In the genomic region with DNA sequence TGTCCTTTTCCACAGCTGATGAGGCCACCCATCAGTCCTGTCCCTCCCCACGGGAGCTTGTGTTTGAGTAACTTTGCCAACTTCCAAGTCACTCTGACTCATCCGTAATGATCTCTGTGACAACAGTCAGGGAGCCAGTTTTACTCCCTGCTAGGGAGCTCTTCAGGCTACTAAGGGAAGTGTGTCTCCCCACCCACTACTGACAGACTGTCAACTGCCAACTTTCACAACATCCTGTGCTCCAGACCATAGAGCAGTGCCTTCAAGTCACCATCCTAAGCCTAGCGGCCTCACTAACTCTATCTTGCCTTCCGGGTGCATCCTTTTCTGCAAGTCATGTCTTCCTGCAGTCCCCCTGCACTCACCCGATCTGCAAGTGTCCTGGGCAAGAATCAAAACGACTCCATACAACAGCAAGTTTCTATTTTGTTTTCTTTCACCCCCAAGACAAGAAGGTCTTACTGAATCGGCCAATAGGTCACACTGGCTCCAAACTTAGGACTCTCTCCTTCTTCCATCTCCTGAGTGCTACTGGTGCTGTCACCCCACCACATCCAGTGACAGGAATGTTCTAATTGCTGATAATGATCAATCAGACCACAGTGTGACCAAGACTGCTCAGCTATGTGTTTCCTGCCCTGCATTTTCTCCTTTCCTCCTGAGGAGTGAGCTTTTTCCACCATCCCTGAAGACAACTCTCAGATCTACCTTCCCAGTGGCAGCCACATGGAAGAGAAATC, we compare ENCODE assay signal across 8 mouse cellular contexts. TPM values are rescaled to one million over a fixed set of nuclear protein-coding genes. Genes with fewer than 3 reads are reported as not detected.
DNase-seq lines count a peak whose midpoint lies in the region; ATAC-seq lines count a peak whose summit lies in the region.

No protein-coding gene starts in this region.

- peak; percentile 43 for DNase-seq in CD4-positive, CD25-positive, alpha-beta regulatory T cell, adult 2 months (ENCODE audit: low read depth, low spot score)
- peak; percentile 54 for DNase-seq in adipocyte (ENCODE audit: low spot score)
- DNase-seq in layer of hippocampus, postnatal 25 days (ENCODE audit: extremely low spot score in 1 of 2, low spot score in 1 of 2), result no peak
- DNase-seq in layer of hippocampus, adult 9-11 months, result no peak
- no peak for DNase-seq in cerebellum, postnatal 10 days
- DNase-seq in layer of hippocampus, adult 9-10 months (ENCODE audit: low spot score), result no peak

- peak; percentile 81 to 85 for ATAC-seq in hematopoietic stem cell, adult 5-6 weeks (replicated peaks in 1 of 2; ENCODE audit: insufficient read depth in 1 of 2, low FRiP score in 2 of 2, low TSS enrichment in 1 of 2, low read depth in 1 of 2, poor library complexity in 2 of 2, severe bottlenecking in 2 of 2)
- ATAC-seq in megakaryocyte, adult 5-6 weeks (ENCODE audit: poor library complexity, severe bottlenecking), result peak; percentile 96

RNA-seq across cellular contexts. Expression of gene Prkar2b, which starts 43.3 kb away (rescaled TPM):
- 68.3 and 87.5 TPM in 2 replicates for total RNA-seq in hematopoietic stem cell, adult 5-6 weeks (2017)
- 41.4 and 43.6 TPM in 2 replicates for total RNA-seq in megakaryocyte, adult 5-6 weeks (2015)
- 36.2 and 45.2 TPM in 2 replicates for total RNA-seq in megakaryocyte, adult 5-6 weeks (2017)
- total RNA-seq in layer of hippocampus, postnatal 25 days (2021), result 10 to 100 TPM; 38.3 to 38.9 TPM

Comparison
In these comparisons a context has a peak if more than half of its experiments do, and no peak if none do; other contexts are left out.
1. DNase-seq: peak in CD4-positive, CD25-positive, alpha-beta regulatory T cell, adult 2 months (single experiment) and adipocyte (single experiment); none in layer of hippocampus, postnatal 25 days (0 of 2), layer of hippocampus, adult 9-11 months (single experiment), cerebellum, postnatal 10 days (0 of 2) and layer of hippocampus, adult 9-10 months (single experiment).